Mouse (Mus musculus) spleen, embryonic (tissue): ENCODE data around the gene Srsf9.
"Not testable (repeated sequence)": the region's sequence is repeated elsewhere in the genome, so short reads cannot be mapped to it uniquely, and the experiment has no call there.

Source experiments
- CTCF ChIA-PET: fragments of 350-600 bp; sonication (Branson Sonifier 250); formaldehyde crosslinking; loops from one replicate; lab custom pipeline; 2022; lab: Charles Lee

The Srsf9 gene

GRCm38 (mm10) chr5:115362819-115363714 lies 36.1 kb downstream of the Srsf9 start:
- CTCF ChIA-PET: no interaction called here

DNA sequence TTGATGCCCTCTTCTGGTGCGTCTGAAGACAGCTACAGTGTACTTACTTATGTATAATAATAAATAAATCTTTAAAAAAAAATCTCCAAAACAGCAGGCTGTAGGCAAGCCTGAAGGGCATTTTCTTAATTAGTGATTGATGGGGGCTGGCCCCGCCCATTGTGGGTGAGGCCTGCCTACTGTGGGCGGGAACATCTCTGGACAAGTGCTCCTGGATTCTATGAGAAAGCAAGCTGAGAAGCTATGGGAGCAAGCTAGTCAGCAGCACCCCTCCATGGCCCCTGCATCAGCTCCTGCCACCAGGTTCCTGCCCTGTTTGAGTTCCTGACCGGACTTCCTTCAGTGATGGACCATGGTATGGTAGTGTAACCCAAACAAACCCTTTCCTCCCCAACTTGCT lies 37.8 kb downstream of the Srsf9 start:
- CTCF ChIA-PET: interaction anchor here (0.6 kb wide), 1 partner anchor 1380 kb away, joined by 17 read pairs; no protein-coding TSS in a partner anchor

- CTCF ChIA-PET: no interaction called here
These were observed 44.8 kb downstream of the Srsf9 start for GRCm38 (mm10) chr5:115371736-115372135.

DNA sequence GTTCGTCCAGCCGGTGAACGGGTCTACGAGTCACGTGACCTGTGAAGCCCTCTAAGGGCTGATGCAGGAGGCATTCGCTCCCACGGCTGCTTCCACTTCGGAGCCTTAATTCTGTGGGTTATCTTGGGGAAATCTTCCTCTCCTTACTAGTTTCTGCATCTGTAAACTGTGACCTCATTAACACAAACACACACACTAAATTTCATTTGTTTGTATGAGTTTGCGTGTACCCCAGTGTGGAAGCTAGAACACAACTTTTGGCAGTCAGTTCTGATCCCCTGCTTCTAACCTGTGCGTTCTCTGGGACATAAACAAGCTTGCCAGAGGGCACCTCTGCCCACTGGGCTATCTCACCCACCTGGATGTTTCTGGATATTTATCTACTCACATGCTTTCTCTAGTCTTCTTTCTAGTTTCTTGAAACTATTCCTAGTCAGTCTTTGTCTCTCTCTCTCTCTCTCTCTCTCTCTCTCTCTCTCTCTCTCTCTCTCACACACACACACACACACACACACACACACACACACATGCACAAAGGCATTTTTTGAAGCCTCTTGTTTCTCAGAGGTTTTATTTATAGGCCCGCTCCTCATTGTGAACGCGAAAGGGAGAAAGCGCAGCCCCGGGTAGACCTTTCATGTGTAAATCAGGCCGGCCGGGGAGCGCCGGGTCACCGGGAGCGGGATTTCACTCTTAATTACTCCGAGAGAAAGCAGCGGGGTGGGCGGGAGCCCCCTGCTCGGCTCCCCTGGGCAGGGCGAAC lies 46.6 kb downstream of the Srsf9 start:
- CTCF ChIA-PET: no interaction called here

GRCm38 (mm10) chr5:115374204-115374820 lies 47.3 kb downstream of the Srsf9 start:
- CTCF ChIA-PET: no interaction called here

- CTCF ChIA-PET: interaction anchor here (0.7 kb wide), 1 partner anchor 893 kb away, joined by 3 read pairs; no protein-coding TSS in a partner anchor
These were observed 48.5 kb downstream of the Srsf9 start for GRCm38 (mm10) chr5:115375436-115375835.

GRCm38 (mm10) chr5:115378882-115379281 lies 51.9 kb downstream of the Srsf9 start:
- CTCF ChIA-PET: not testable (repeated sequence)
